Mouse (Mus musculus) macrophage (primary cell): ENCODE measurements around the gene 9230102O04Rik. TPM values are rescaled to one million over a fixed set of nuclear protein-coding genes. Genes with fewer than 3 reads are reported as not detected.

Experiments used
- H3K27ac ChIP-seq: fragments of 350-480 bp; formaldehyde crosslinking; 2 replicates; pipeline ENCODE4 v1.9.0; 2021
- H3K36me3 ChIP-seq: fragments of 350-480 bp; formaldehyde crosslinking; 2 replicates; pipeline ENCODE4 v1.9.0; 2021; ENCODE audit errors: inconsistent target
- H3K4me3 ChIP-seq: fragments of 350-480 bp; formaldehyde crosslinking; 2 replicates; pipeline ENCODE4 v1.9.0; 2021; ENCODE audit errors: inconsistent target
- H3K79me2 ChIP-seq: fragments of 350-480 bp; formaldehyde crosslinking; 2 replicates; pipeline ENCODE4 v1.9.0; 2021; ENCODE audit errors: inconsistent target
- WGBS: methylation state at CpG from one replicate; pipeline ENCODE4 v1.1.7; 2026; ENCODE audit warnings: inconsistent platforms; ENCODE audit not compliant: missing documents; 5-methylcytosine and 5-hydroxymethylcytosine counted together
- polyA plus RNA-seq: library from polyadenylated mRNA; stranded (reverse); fragments of 250-400 nt; gene quantifications from 3 replicates; pipeline ENCODE4 v1.2.4, GENCODE M21; 2018; ENCODE audit warnings: inconsistent platforms
- total RNA-seq, 78 experiments: library from RNA; depleted of rRNA; stranded (reverse); fragments of 250-400 nt; gene quantifications; 1 replicate in 9 of 78; 2 replicates in 24 of 78; 3 replicates in 43 of 78; 4 replicates in 2 of 78; pipeline ENCODE4 v1.2.4; 2018; ENCODE audit warnings: inconsistent platforms in 56 of 78

The 9230102O04Rik gene
- total RNA-seq (2018; cell fraction: chromatin; rRNA removed), result not detected
- total RNA-seq (2018; cell fraction: cytosol; rRNA removed), result not detected
- total RNA-seq (2018; cell fraction: nucleus; rRNA removed), result not detected
- not detected in 3 replicates for polyA plus RNA-seq

- Histone ChIP-seq H3K27ac (no peak within 1 kb of the TSS), H3K79me2 (no peaks in the 10 kb centered on the region), H3K36me3 (no peaks in the 10 kb centered on the region), H3K4me3 (peak within 1 kb of the TSS; percentile 20)
- 1% methylated on average over 30 of the region's 30 CpGs for WGBS
Measured at GRCm38 (mm10) chr2:9888913-9889650, at the start of gene 9230102O04Rik. Gene 9230102O04Rik, minus strand, starts transcription at chr2:9889540.

- H3K4me3 ChIP-seq, result no peak overlapping the region
- WGBS, result 100% methylated on average over 1 of the region's 1 CpGs
- no peaks in the 10 kb centered on the region for H3K36me3 ChIP-seq
- H3K79me2 ChIP-seq, result no peaks in the 10 kb centered on the region
- no peak overlapping the region for H3K27ac ChIP-seq
Measured at GRCm38 (mm10) chr2:9935965-9936364, 46.6 kb upstream of the 9230102O04Rik start.

- H3K27ac ChIP-seq, result peak overlapping the region; percentile 84
- 60% methylated on average over 4 of the region's 4 CpGs for WGBS
- no peaks in the 10 kb centered on the region for H3K36me3 ChIP-seq
- no peaks in the 10 kb centered on the region for H3K79me2 ChIP-seq
- no peak overlapping the region for H3K4me3 ChIP-seq
Measured at GRCm38 (mm10) chr2:9926905-9927283, 37.6 kb upstream of the 9230102O04Rik start.

GRCm38 (mm10) chr2:9926194-9926904 lies 37.0 kb upstream of the 9230102O04Rik start:
- H3K27ac ChIP-seq, result peak overlapping the region; percentile 84

GRCm38 (mm10) chr2:9918691-9919471 lies 29.5 kb upstream of the 9230102O04Rik start:
- 89% methylated on average over 16 of the region's 17 CpGs for WGBS
- Histone ChIP-seq H3K27ac (no peak overlapping the region), H3K79me2 (no peaks in the 10 kb centered on the region), H3K36me3 (0 out of 2 replicates have a peak, but pooled peaks cover 13% of the 10 kb centered on the region), H3K4me3 (no peak overlapping the region)

More at GRCm38 (mm10) chr2:9926194-9926904, 37.0 kb upstream of the 9230102O04Rik start:
- H3K79me2 ChIP-seq, result no peaks in the 10 kb centered on the region
- H3K36me3 ChIP-seq, result no peaks in the 10 kb centered on the region
- H3K4me3 ChIP-seq, result no peak overlapping the region
- WGBS, result 50% methylated on average over 6 of the region's 7 CpGs

- no peak overlapping the region for H3K27ac ChIP-seq
- 94% methylated on average over 8 of the region's 9 CpGs for WGBS
- H3K4me3 ChIP-seq, result no peak overlapping the region
- H3K36me3 ChIP-seq, result 0 out of 2 replicates have a peak, but pooled peaks cover 13% of the 10 kb centered on the region
- no peaks in the 10 kb centered on the region for H3K79me2 ChIP-seq
Measured at GRCm38 (mm10) chr2:9917602-9918001, 28.3 kb upstream of the 9230102O04Rik start.

GRCm38 (mm10) chr2:9905995-9906394 lies 16.7 kb upstream of the 9230102O04Rik start:
- 12% methylated on average over 11 of the region's 11 CpGs for WGBS
- H3K4me3 ChIP-seq, result no peak overlapping the region
- H3K36me3 ChIP-seq, result no peaks in the 10 kb centered on the region
- H3K27ac ChIP-seq, result no peak overlapping the region
- no peaks in the 10 kb centered on the region for H3K79me2 ChIP-seq

- Histone ChIP-seq H3K27ac (no peak overlapping the region), H3K4me3 (no peak overlapping the region), H3K36me3 (no peaks in the 10 kb centered on the region), H3K79me2 (no peaks in the 10 kb centered on the region)
- 53% methylated on average over 12 of the region's 14 CpGs for WGBS
Measured at GRCm38 (mm10) chr2:9903854-9904560, 14.7 kb upstream of the 9230102O04Rik start.

GRCm38 (mm10) chr2:9897846-9898245 lies 8.5 kb upstream of the 9230102O04Rik start:
- H3K79me2 ChIP-seq, result no peaks in the 10 kb centered on the region
- H3K36me3 ChIP-seq, result no peaks in the 10 kb centered on the region
- no peak overlapping the region for H3K4me3 ChIP-seq
- H3K27ac ChIP-seq, result no peak overlapping the region
- 60% methylated on average over 8 of the region's 8 CpGs for WGBS

GRCm38 (mm10) chr2:9896097-9896770 lies 6.9 kb upstream of the 9230102O04Rik start:
- Histone ChIP-seq H3K4me3 (no peak overlapping the region), H3K27ac (no peak overlapping the region), H3K36me3 (no peaks in the 10 kb centered on the region), H3K79me2 (no peaks in the 10 kb centered on the region)
- WGBS, result 7% methylated on average over 22 of the region's 22 CpGs

- H3K27ac ChIP-seq, result no peak overlapping the region
- 13% methylated on average over 19 of the region's 19 CpGs for WGBS
- no peaks in the 10 kb centered on the region for H3K36me3 ChIP-seq
- no peak overlapping the region for H3K4me3 ChIP-seq
- no peaks in the 10 kb centered on the region for H3K79me2 ChIP-seq
Measured at GRCm38 (mm10) chr2:9894836-9895593, 5.7 kb upstream of the 9230102O04Rik start.

GRCm38 (mm10) chr2:9893272-9893953 lies 4.1 kb upstream of the 9230102O04Rik start:
- Histone ChIP-seq H3K4me3 (no peak overlapping the region), H3K36me3 (no peaks in the 10 kb centered on the region), H3K27ac (no peak overlapping the region), H3K79me2 (no peaks in the 10 kb centered on the region)
- 19% methylated on average over 6 of the region's 6 CpGs for whole genome bisulfite sequencing
